Mouse (Mus musculus): Measurements from ENCODE around the gene Uqcc1.
A peak's percentile ranks its signal among the peaks of the same experiment; 100 is the strongest.

DNA sequence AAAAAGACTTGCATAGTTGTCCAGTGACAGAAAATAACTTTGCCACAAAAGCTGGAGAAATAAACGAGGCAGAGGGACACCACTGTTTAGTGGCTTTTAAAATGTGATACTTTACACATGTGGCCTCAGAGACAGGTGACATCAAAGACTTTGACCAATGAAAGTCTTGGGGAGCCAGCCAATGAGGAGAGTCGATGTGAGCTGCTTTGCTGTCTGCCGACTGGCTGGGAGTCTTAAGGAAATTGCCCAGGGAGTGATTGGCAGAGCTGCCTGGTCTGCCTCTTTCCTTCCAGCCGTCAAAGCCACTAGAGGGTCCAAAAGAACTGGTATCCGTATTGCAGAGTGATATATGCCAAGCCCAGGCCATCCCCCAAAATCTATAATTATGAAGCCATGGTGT, 115.3 kb downstream of the Uqcc1 start:
- TF ChIP-seq CTCF (conservative IDR thresholded peaks at IDR 0.05 in 1 of 2, IDR thresholded peaks at IDR 0.05 in 1 of 2; ENCODE audit: low read depth in 2 of 2, low read length in 2 of 2) (no peak), CHD2 (IDR thresholded peaks at IDR 0.05; ENCODE audit: low read length) (peak; percentile 82), POLR2A (IDR thresholded peaks at IDR 0.05; ENCODE audit: low read depth, low read length) (no peak), POLR2AphosphoS2 (IDR thresholded peaks at IDR 0.05; ENCODE audit: low read depth, low read length) (no peak), BHLHE40 (IDR thresholded peaks at IDR 0.05; ENCODE audit: low read depth, low read length) (no peak), HCFC1 (IDR thresholded peaks at IDR 0.05; ENCODE audit: low read depth, low read length) (no peak), SMC3 (IDR thresholded peaks at IDR 0.05; ENCODE audit: low read depth, low read length) (no peak), MAZ (IDR thresholded peaks at IDR 0.05; ENCODE audit: low read depth, low read length) (no peak), ZNF384 (IDR thresholded peaks at IDR 0.05; ENCODE audit: low read depth, low read length) (no peak), MYC (IDR thresholded peaks at IDR 0.05; ENCODE audit: low read depth, low read length) (no peak), USF1 (IDR thresholded peaks at IDR 0.05; ENCODE audit: low read depth, low read length) (no peak), USF2 (conservative IDR thresholded peaks at IDR 0.05; ENCODE audit: low read depth, low read length) (no peak), ELF1 (IDR thresholded peaks at IDR 0.05; ENCODE audit: low read depth, low read length) (no peak), ETS1 (conservative IDR thresholded peaks at IDR 0.05; ENCODE audit: low read depth, low read length) (no peak)

All from CH12.LX (cell line).